In the genomic region with DNA sequence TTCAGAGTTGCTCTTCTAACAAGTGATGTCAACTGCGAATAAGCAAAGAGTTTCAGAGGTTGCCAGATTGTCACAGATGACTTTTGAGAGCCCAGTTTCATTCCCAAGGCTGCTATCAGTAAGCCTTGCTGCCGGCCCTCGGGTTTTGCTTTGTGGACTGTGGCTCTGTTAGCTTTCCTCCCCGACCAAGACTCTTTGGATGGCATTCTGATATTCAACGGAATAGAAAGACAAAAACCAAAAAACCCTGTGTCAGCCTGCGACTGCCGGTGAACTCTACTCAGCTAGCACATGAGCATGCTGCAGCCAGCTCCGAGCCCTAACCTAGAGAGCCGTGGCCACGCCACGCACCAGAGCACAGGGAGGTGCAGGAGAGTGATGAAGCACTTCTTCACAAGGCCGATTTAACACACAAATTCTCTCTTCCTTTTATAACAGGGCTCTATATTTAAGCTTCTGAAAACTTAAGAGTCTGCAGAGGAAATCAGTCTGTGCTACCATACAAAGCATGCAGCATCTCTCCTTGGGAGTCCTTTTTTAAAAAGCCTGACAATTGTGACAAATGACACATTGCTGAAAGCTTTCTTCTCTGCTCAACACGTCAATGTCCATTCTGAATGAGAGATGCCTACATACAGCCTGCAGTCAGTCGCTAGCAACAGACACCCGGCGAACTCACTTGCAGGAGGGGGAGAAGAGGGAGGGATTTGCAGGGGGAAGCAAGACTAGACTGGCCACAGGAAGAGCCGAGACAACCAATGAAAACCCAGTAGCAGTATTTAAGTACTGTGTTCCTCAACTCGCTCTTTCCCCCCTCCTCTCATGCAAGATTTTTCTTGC, we compare ENCODE assay signal across 8 mouse cellular contexts.
DNase-seq lines count a peak whose midpoint lies in the region; ATAC-seq lines count a peak whose summit lies in the region.

No protein-coding gene starts in this region.

- H3K36me3 ChIP-seq in forebrain, embryonic 13.5 days (ENCODE audit: poor library complexity, severe bottlenecking) = no peaks in the 10 kb centered on the region
- no peaks in the 10 kb centered on the region for H3K36me3 ChIP-seq in hindbrain, embryonic 12.5 days

- peak overlapping the region; percentile 33; the same call in 1 of the 2 replicates for H3K27ac ChIP-seq in forebrain, embryonic 13.5 days
- peak overlapping the region; percentile 71 for H3K27ac ChIP-seq in hindbrain, embryonic 12.5 days

- DNase-seq in urinary bladder, postnatal 14 days (ENCODE audit: low spot score) = peak; percentile 31
- DNase-seq in urinary bladder, postnatal 4 days (ENCODE audit: low spot score in 2 of 2) = no peak
- peak; percentile 79 for DNase-seq in left cerebral cortex, adult 11 months (ENCODE audit: low spot score)
- DNase-seq in lung, postnatal 4 days = peak; percentile 31 to 62
- peak; percentile 49 for DNase-seq in right cerebral cortex, postnatal 14 days
- DNase-seq in testis, postnatal 14 days (ENCODE audit: low spot score) = no peak

- ATAC-seq in forebrain, embryonic 13.5 days = peak; percentile 88
- ATAC-seq in hindbrain, embryonic 12.5 days (ENCODE audit: low FRiP score) = peak; percentile 89

- H3K9ac ChIP-seq in forebrain, embryonic 13.5 days = 0 out of 2 replicates have a peak overlapping the region, but pooled peaks have one; percentile 41
- no peak overlapping the region for H3K9ac ChIP-seq in hindbrain, embryonic 12.5 days

- no peaks in the 10 kb centered on the region for H3K9me3 ChIP-seq in forebrain, embryonic 13.5 days (replicated peaks)
- H3K9me3 ChIP-seq in hindbrain, embryonic 12.5 days (replicated peaks) = no peaks in the 10 kb centered on the region

- H3K4me1 ChIP-seq in forebrain, embryonic 13.5 days = peaks cover 40% of the 10 kb centered on the region
- peaks cover 28% of the 10 kb centered on the region for H3K4me1 ChIP-seq in hindbrain, embryonic 12.5 days

- 44% methylated on average over 18 of the region's 18 CpGs for WGBS in forebrain, embryonic 13.5 days
- 29% methylated on average over 18 of the region's 18 CpGs for WGBS in hindbrain, embryonic 12.5 days

- no peak overlapping the region for H3K4me3 ChIP-seq in forebrain, embryonic 13.5 days
- H3K4me3 ChIP-seq in hindbrain, embryonic 12.5 days = peak overlapping the region; percentile 13

- no peaks in the 10 kb centered on the region for H3K27me3 ChIP-seq in forebrain, embryonic 13.5 days
- H3K27me3 ChIP-seq in hindbrain, embryonic 12.5 days = no peaks in the 10 kb centered on the region

- H3K4me2 ChIP-seq in forebrain, embryonic 13.5 days = peak overlapping the region; percentile 22
- peak overlapping the region; percentile 47 for H3K4me2 ChIP-seq in hindbrain, embryonic 12.5 days (replicated peaks)

Comparison
In these comparisons a context has a peak if more than half of its experiments do, and no peak if none do; other contexts are left out.
1. DNase-seq: peak in urinary bladder, postnatal 14 days (single experiment), left cerebral cortex, adult 11 months (single experiment), lung, postnatal 4 days (2 of 2) and right cerebral cortex, postnatal 14 days (single experiment); none in urinary bladder, postnatal 4 days (0 of 2) and testis, postnatal 14 days (single experiment).